Mouse (Mus musculus) naive thymus-derived CD4-positive, alpha-beta T cell, adult 2 months (primary cell): Measurements from ENCODE around the gene Svbp.

Source experiments
- DNase-seq: peaks from one replicate; pipeline ENCODE4 v3.0.0-alpha.2; 2011; ENCODE audit warnings: low read depth

The Svbp gene

GRCm38 (mm10) chr4:119194909-119195581, at the start of gene Svbp:
Gene Svbp (plus strand): TSS chr4:119195306.
- peak; percentile 92 for DNase-seq

- DNase-seq, result no peak
Observed at GRCm38 (mm10) chr4:119146816-119147215, 48.3 kb upstream of the Svbp start.

- DNase-seq, result no peak
Observed at GRCm38 (mm10) chr4:119147347-119147746, 47.8 kb upstream of the Svbp start.

GRCm38 (mm10) chr4:119148741-119149140, 46.4 kb upstream of the Svbp start:
- no peak for DNase-seq

- DNase-seq, result peak; percentile 75
Observed at GRCm38 (mm10) chr4:119157186-119157585, 37.9 kb upstream of the Svbp start.

GRCm38 (mm10) chr4:119157891-119158290, 37.2 kb upstream of the Svbp start:
- DNase-seq, result no peak

- no peak for DNase-seq
Observed at GRCm38 (mm10) chr4:119161358-119161757, 33.7 kb upstream of the Svbp start.

GRCm38 (mm10) chr4:119162990-119163389, 32.1 kb upstream of the Svbp start:
- no peak for DNase-seq

GRCm38 (mm10) chr4:119165916-119166315, 29.2 kb upstream of the Svbp start:
- DNase-seq, result no peak

GRCm38 (mm10) chr4:119167068-119167467, 28.0 kb upstream of the Svbp start:
- no peak for DNase-seq

- DNase-seq, result peak; percentile 93
Observed at GRCm38 (mm10) chr4:119167663-119168062, 27.4 kb upstream of the Svbp start.

- peak; percentile 52 for DNase-seq
Observed at GRCm38 (mm10) chr4:119172919-119173650, 22.0 kb upstream of the Svbp start.

- DNase-seq, result peak; percentile 96
Observed at GRCm38 (mm10) chr4:119173851-119174453, 21.2 kb upstream of the Svbp start, which contains the start of gene Zfp691. Gene Zfp691 (minus strand): TSS chr4:119174195.

GRCm38 (mm10) chr4:119177702-119178101, 17.4 kb upstream of the Svbp start:
- DNase-seq, result no peak

- no peak for DNase-seq
Observed at GRCm38 (mm10) chr4:119178331-119178730, 16.8 kb upstream of the Svbp start.

- DNase-seq, result no peak
Observed at GRCm38 (mm10) chr4:119180133-119180707, 14.9 kb upstream of the Svbp start.

GRCm38 (mm10) chr4:119181456-119181855, 13.7 kb upstream of the Svbp start:
- DNase-seq, result no peak

- no peak for DNase-seq
Observed at GRCm38 (mm10) chr4:119183525-119183924, 11.6 kb upstream of the Svbp start.

GRCm38 (mm10) chr4:119185771-119186170, 9.3 kb upstream of the Svbp start:
- DNase-seq, result no peak

GRCm38 (mm10) chr4:119188060-119188785, 6.9 kb upstream of the Svbp start:
- DNase-seq, result no peak

- DNase-seq, result no peak
Observed at GRCm38 (mm10) chr4:119189392-119189791, 5.7 kb upstream of the Svbp start.

GRCm38 (mm10) chr4:119189864-119190263, 5.2 kb upstream of the Svbp start, which contains the start of gene Ermap:
Gene Ermap (minus strand): TSS chr4:119190011.
- no peak for DNase-seq
